Mouse (Mus musculus) CH12.LX (cell line): ENCODE results near the gene Cyp2e1. TPM values are rescaled to one million over a fixed set of nuclear protein-coding genes. Genes with fewer than 3 reads are reported as not detected.

Experiments
- DNase-seq: peaks from one replicate; pipeline ENCODE4 v3.0.0-alpha.2; 2013; ENCODE audit errors: extremely low read depth
- H3K27ac ChIP-seq: 2 replicates; pipeline ENCODE4 v1.5.1; 2012; ENCODE audit warnings: low read depth, mild to moderate bottlenecking, control low read depth, moderate library complexity; ENCODE audit not compliant: insufficient read depth
- H3K27me3 ChIP-seq: replicated peaks from 2 replicates; pipeline ENCODE3; 2012; ENCODE audit warnings: inconsistent platforms
- H3K36me3 ChIP-seq, 2 experiments: replicated peaks in 1 of 2; 2 replicates each; pipeline versions ENCODE3 to v1.6.1; 2012; ENCODE audit warnings: inconsistent platforms in 1 of 2, low read length in 1 of 2, mild to moderate bottlenecking in 1 of 2, mixed read lengths in 1 of 2, moderate library complexity in 1 of 2; ENCODE audit not compliant: control insufficient read depth in 1 of 2, insufficient read depth in 1 of 2
- H3K4me1 ChIP-seq, 2 experiments: 2 replicates each; pipeline ENCODE4 v1.6.1; 2012; ENCODE audit warnings: inconsistent platforms in 1 of 2, moderate library complexity in 1 of 2; ENCODE audit not compliant: insufficient read depth in 2 of 2, control insufficient read depth in 1 of 2
- H3K4me2 ChIP-seq: 2 replicates; pipeline ENCODE4 v1.6.1; 2012; ENCODE audit warnings: low read depth, mild to moderate bottlenecking, control low read depth; ENCODE audit not compliant: poor library complexity, insufficient read depth, severe bottlenecking
- H3K4me3 ChIP-seq, 3 experiments: fragments of 150-350 bp in 1 of 3; sonication (generic) in 1 of 3; replicated peaks in 1 of 3; 2 replicates each; pipeline versions ENCODE3 to v1.5.1; 2011 to 2012; ENCODE audit warnings: low read depth in 2 of 3, low read length in 2 of 3, mild to moderate bottlenecking in 2 of 3, moderate library complexity in 2 of 3, control low read depth in 1 of 3, improper control_type of control experiment in 1 of 3, inconsistent platforms in 1 of 3, mixed read lengths in 1 of 3; ENCODE audit not compliant: poor library complexity in 1 of 3
- H3K79me2 ChIP-seq: replicated peaks from 2 replicates; pipeline ENCODE4 v1.6.1; 2012; ENCODE audit warnings: mild to moderate bottlenecking, moderate library complexity; ENCODE audit not compliant: control insufficient read depth, poor library complexity, insufficient read depth, severe bottlenecking; ENCODE audit errors: extremely low read depth
- H3K9ac ChIP-seq: 2 replicates; pipeline ENCODE4 v1.6.1; 2012; ENCODE audit warnings: low read depth, mild to moderate bottlenecking, control low read depth, moderate library complexity; ENCODE audit not compliant: insufficient read depth
- H3K9me3 ChIP-seq: replicated peaks from 2 replicates; pipeline ENCODE3; 2012; ENCODE audit warnings: low read length, inconsistent platforms, mixed read lengths
- BHLHE40 ChIP-seq: IDR thresholded peaks from 2 replicates; pipeline ENCODE4 v1.6.1; 2011; ENCODE audit warnings: mild to moderate bottlenecking, low read depth, low read length, improper control_type of control experiment
- CHD1 ChIP-seq: IDR thresholded peaks from 2 replicates; pipeline ENCODE4 v1.6.1; 2012; ENCODE audit warnings: low read depth, low read length, improper control_type of control experiment, inconsistent platforms
- CHD2 ChIP-seq: IDR thresholded peaks from 2 replicates; pipeline ENCODE4 v1.6.1; 2011; ENCODE audit warnings: low read length, improper control_type of control experiment
- CTCF ChIP-seq, 2 experiments: IDR thresholded peaks in 1 of 2; conservative IDR thresholded peaks in 1 of 2; 2 replicates each; pipeline ENCODE4 v1.5.1; 2011 to 2012; ENCODE audit warnings: low read depth in 2 of 2, low read length in 2 of 2, improper control_type of control experiment in 1 of 2, inconsistent platforms in 1 of 2, mild to moderate bottlenecking in 1 of 2, moderate library complexity in 1 of 2
- E2F4 ChIP-seq: IDR thresholded peaks from 2 replicates; pipeline ENCODE4 v1.6.1; 2011; ENCODE audit warnings: low read depth, low read length, improper control_type of control experiment; ENCODE audit not compliant: insufficient replicate concordance
- ELF1 ChIP-seq: IDR thresholded peaks from 2 replicates; pipeline ENCODE4 v1.6.1; 2014; ENCODE audit warnings: low read depth, mild to moderate bottlenecking, inconsistent platforms, low read length, improper control_type of control experiment
- GABPA ChIP-seq: IDR thresholded peaks from 2 replicates; pipeline ENCODE4 v1.6.1; 2012; ENCODE audit warnings: low read depth, low read length, improper control_type of control experiment, inconsistent platforms; ENCODE audit not compliant: insufficient replicate concordance
- HCFC1 ChIP-seq: IDR thresholded peaks from 2 replicates; pipeline ENCODE4 v1.6.1; 2012; ENCODE audit warnings: low read depth, mild to moderate bottlenecking, inconsistent platforms, low read length, improper control_type of control experiment
- JUND ChIP-seq: conservative IDR thresholded peaks from 2 replicates; pipeline ENCODE4 v1.6.1; 2011; ENCODE audit warnings: low read depth, low read length, improper control_type of control experiment
- KAT2A ChIP-seq: IDR thresholded peaks from 2 replicates; pipeline ENCODE4 v1.6.1; 2012; ENCODE audit warnings: low read length, improper control_type of control experiment, inconsistent platforms; ENCODE audit not compliant: insufficient replicate concordance
- MAFK ChIP-seq: IDR thresholded peaks from 2 replicates; pipeline ENCODE4 v1.6.1; 2011; ENCODE audit warnings: low read length, improper control_type of control experiment; ENCODE audit not compliant: insufficient replicate concordance
- MAX ChIP-seq: IDR thresholded peaks from 2 replicates; pipeline ENCODE4 v1.6.1; 2011; ENCODE audit warnings: low read length, improper control_type of control experiment
- MYC ChIP-seq: IDR thresholded peaks from 2 replicates; pipeline ENCODE4 v1.6.1; 2011; ENCODE audit warnings: low read depth, mild to moderate bottlenecking, improper control_type of control experiment, low read length
- NRF1 ChIP-seq: IDR thresholded peaks from 2 replicates; pipeline ENCODE4 v1.6.1; 2014; ENCODE audit warnings: low read depth, mild to moderate bottlenecking, inconsistent platforms, low read length, improper control_type of control experiment, moderate library complexity
- PAX5 ChIP-seq: IDR thresholded peaks from 2 replicates; pipeline ENCODE4 v1.6.1; 2012; ENCODE audit warnings: low read length, inconsistent platforms, mixed read lengths
- POLR2A ChIP-seq: IDR thresholded peaks from 2 replicates; pipeline ENCODE4 v1.6.1; 2011; ENCODE audit warnings: low read depth, mild to moderate bottlenecking, improper control_type of control experiment, low read length
- POLR2AphosphoS2 ChIP-seq: IDR thresholded peaks from 2 replicates; pipeline ENCODE4 v1.6.1; 2011; ENCODE audit warnings: low read depth, low read length, improper control_type of control experiment
- RAD21 ChIP-seq: IDR thresholded peaks from 2 replicates; pipeline ENCODE4 v1.6.1; 2011; ENCODE audit warnings: low read depth, mild to moderate bottlenecking, low read length, improper control_type of control experiment, moderate library complexity
- TBP ChIP-seq: conservative IDR thresholded peaks from 2 replicates; pipeline ENCODE4 v1.6.1; 2011; ENCODE audit warnings: low read depth, low read length, improper control_type of control experiment
- UBTF ChIP-seq: IDR thresholded peaks from 2 replicates; pipeline ENCODE4 v1.6.1; 2012; ENCODE audit warnings: low read depth, mild to moderate bottlenecking, inconsistent platforms, low read length, improper control_type of control experiment, moderate library complexity
- USF1 ChIP-seq: IDR thresholded peaks from 2 replicates; pipeline ENCODE4 v1.6.1; 2014; ENCODE audit warnings: low read depth, mild to moderate bottlenecking, inconsistent platforms, low read length, improper control_type of control experiment
- USF2 ChIP-seq: conservative IDR thresholded peaks from 2 replicates; pipeline ENCODE4 v1.6.1; 2011; ENCODE audit warnings: low read depth, low read length, improper control_type of control experiment
- ZC3H11A ChIP-seq: IDR thresholded peaks from 2 replicates; pipeline ENCODE4 v1.6.1; 2012; ENCODE audit warnings: low read depth, mild to moderate bottlenecking, inconsistent platforms, low read length, improper control_type of control experiment
- ZNF384 ChIP-seq: IDR thresholded peaks from 2 replicates; pipeline ENCODE4 v1.6.1; 2012; ENCODE audit warnings: low read depth, low read length, improper control_type of control experiment, inconsistent platforms
- dilution Hi-C: fragments of 300-500 bp; cut with MboI; formaldehyde crosslinking; loops from 2 replicates; pipeline ENCODE4 v1.14.3; 2020; ENCODE audit warnings: low sequenced_read_pairs; ENCODE audit not compliant: extremely low pct_unique_long_range_greater_than_20kb, extremely low pct_ligation_motif_present
- in situ Hi-C: fragments of 300-500 bp; cut with MboI; formaldehyde crosslinking; loops from 3 replicates; pipeline ENCODE4 v1.14.3; 2019; ENCODE audit warnings: low sequenced_read_pairs, low pct_ligation_motif_present, low pct_unique_long_range_greater_than_20kb, mixed read lengths
- polyA plus RNA-seq: library from polyadenylated mRNA; unstranded; fragments of >175 nt; gene quantifications from 2 replicates; pipeline ENCODE4 v1.2.1, GENCODE M21; 2012; ENCODE audit warnings: low read depth; ENCODE audit not compliant: insufficient read length
- total RNA-seq, 2 experiments: library from RNA; depleted of rRNA; stranded (reverse); fragments of 300-350 nt in 1 of 2; fragments of >200 nt in 1 of 2; gene quantifications; 2 replicates each; pipeline ENCODE4 v1.2.3; 2012 to 2014

Gene Cyp2e1
- total RNA-seq (2012; rRNA removed) (not detected in 2 replicates), total RNA-seq (2014; rRNA removed) (not detected in 2 replicates), polyA plus RNA-seq (not detected in 2 replicates)

DNA sequence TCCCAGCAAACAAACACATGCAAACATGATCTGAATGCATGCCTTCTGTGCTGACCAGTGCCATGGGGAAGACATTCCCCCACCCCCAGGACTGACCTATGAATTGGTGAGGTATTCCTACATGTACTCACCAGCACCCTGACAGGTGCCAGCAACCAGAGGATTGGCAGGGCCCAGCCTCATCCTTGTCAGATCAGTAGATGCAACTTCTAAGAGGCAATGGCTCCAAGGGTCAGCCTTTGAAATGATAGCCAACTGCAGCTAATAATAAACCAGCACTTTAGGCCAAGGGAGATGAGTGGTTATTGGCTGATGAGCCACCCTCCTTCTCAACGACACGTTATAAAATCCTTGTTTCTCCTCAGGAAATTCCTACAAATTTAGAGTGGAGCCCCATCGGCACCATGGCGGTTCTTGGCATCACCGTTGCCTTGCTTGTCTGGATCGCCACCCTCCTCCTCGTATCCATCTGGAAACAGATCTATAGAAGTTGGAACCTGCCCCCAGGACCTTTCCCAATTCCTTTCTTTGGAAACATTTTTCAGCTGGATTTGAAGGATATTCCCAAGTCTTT, at the start of gene Cyp2e1:
Cyp2e1 (plus strand) TSS at position 293 of the 574 bp plus-strand sequence.
- Histone ChIP-seq H3K27ac (no peak within 1 kb of the TSS), H3K4me3 (no peak within 1 kb of the TSS), H3K27me3 (peaks cover 83% of the 10 kb centered on the region), H3K79me2 (no peaks in the 10 kb centered on the region), H3K9ac (no peak within 1 kb of the TSS), H3K4me2 (no peak within 1 kb of the TSS), H3K4me1 (no peaks in the 10 kb centered on the region; a peak in 1 of 4 replicates), H3K36me3 (no peaks in the 10 kb centered on the region), H3K9me3 (no peaks in the 10 kb centered on the region)
- no peak for DNase-seq
- in situ Hi-C loops: no loop called here
- dilution Hi-C loops: no loop called here
- no peak for TF ChIP-seq GABPA
- no peak for TF ChIP-seq USF1
- TF ChIP-seq CHD2: no peak
- TF ChIP-seq HCFC1: no peak
- TF ChIP-seq BHLHE40: no peak
- no peak for TF ChIP-seq MYC
- TF ChIP-seq JUND: no peak
- TF ChIP-seq UBTF: no peak
- no peak for TF ChIP-seq KAT2A
- TF ChIP-seq ZNF384: no peak
- no peak for TF ChIP-seq E2F4
- TF ChIP-seq CHD1: no peak
- no peak for TF ChIP-seq RAD21
- TF ChIP-seq PAX5: no peak
- no peak for TF ChIP-seq MAFK
- no peak for TF ChIP-seq NRF1
- TF ChIP-seq TBP: no peak

DNA sequence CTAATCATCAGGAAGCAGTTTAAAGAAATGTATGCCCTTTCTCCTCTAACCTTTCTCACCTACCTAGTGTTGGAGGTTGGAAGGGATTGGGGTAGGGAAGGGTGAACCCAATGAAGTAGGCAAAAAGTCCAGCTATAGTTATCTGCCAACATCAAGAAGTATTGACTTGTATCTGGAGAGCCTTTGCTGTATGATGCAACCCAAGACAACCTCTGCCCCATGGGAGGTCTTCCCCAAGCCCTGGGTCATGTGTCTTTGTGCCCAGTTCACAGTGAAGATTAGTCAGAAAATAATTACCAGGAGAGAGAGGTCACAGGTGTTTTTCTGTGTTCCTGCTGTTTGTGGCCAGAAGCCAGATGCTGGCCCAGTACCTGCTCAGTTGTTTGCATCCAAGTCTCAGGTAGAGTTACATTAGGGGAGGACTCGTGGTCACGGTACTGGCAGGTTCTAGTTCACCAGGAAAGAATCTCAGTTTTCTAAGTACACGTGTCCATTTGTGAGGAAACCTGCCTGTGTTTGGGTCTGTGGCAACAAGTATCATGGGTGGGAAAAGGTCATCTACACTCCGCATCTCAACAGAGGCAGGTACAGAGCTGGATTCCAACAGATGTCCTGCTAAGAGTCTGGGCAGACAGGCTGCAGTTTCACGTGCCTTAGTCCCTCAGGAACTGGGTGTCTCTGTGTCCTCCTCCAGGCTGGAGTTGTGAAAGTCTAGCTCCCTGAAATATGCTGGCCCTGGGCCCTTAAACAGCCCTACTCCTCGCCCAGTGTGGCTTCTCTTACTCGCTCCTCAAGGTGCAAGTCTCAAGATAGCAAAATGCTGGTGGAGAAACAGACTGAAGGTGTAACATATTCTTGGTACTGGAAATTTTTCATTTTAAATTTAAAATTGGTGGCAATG, 46.1 kb upstream of the Cyp2e1 start:
- in situ Hi-C loops (no loop called here), dilution Hi-C loops (no loop called here)
- no peaks in the 10 kb centered on the region for H3K9me3 ChIP-seq

More for the DNA sequence above, 46.1 kb upstream of the Cyp2e1 start:
- no peak overlapping the region for H3K4me2 ChIP-seq
- H3K79me2 ChIP-seq: no peaks in the 10 kb centered on the region
- no peak for DNase-seq
- no peak overlapping the region for H3K4me3 ChIP-seq
- H3K4me1 ChIP-seq: 0 out of 4 replicates have a peak, but pooled peaks cover 0 to 3% of the 10 kb centered on the region in 2 experiments
- TF ChIP-seq POLR2A: no peak
- TF ChIP-seq ZNF384: no peak
- TF ChIP-seq CHD2: no peak
- no peak for TF ChIP-seq HCFC1
- TF ChIP-seq JUND: no peak
- no peak for TF ChIP-seq ELF1
- TF ChIP-seq RAD21: no peak
- TF ChIP-seq MAX: no peak
- no peak for TF ChIP-seq GABPA
- no peak for TF ChIP-seq POLR2AphosphoS2
- no peak for TF ChIP-seq ZC3H11A
- no peak for TF ChIP-seq USF2
- no peak for TF ChIP-seq CTCF (conservative IDR thresholded peaks at IDR 0.05 in 1 of 2, IDR thresholded peaks at IDR 0.05 in 1 of 2; ENCODE audit: low read depth in 2 of 2, low read length in 2 of 2)
- no peak overlapping the region for H3K27ac ChIP-seq
- no peaks in the 10 kb centered on the region for H3K36me3 ChIP-seq
- H3K27me3 ChIP-seq: peaks cover 52% of the 10 kb centered on the region
- H3K9ac ChIP-seq: no peak overlapping the region
